Comparison of ENCODE assay signal across 12 mouse cellular contexts in genomic region chr8:122616181-122616905, GRCm38 (mm10). TPM values are rescaled to one million over a fixed set of nuclear protein-coding genes. Genes with fewer than 3 reads are reported as not detected.
DNase-seq lines count a peak whose midpoint lies in the region.
"Had no signal": no experiment of that assay in that cellular context is flagged by ENCODE, and none has a peak within 500 bp of the region (broad histone marks: within the 10 kb centered on the region; RNA-seq: fewer than 3 reads in every experiment).

No protein-coding gene starts in this region.

- intact Hi-C loops in heart, postnatal 25 days (cut with DNase I), result loop anchor here (5.0 kb wide), 1 partner anchor 196 kb away; no protein-coding TSS in a partner anchor
- intact Hi-C loops in heart, postnatal 36 days (cut with DNase I), result loop anchor here (2.0 kb wide), 1 partner anchor 116 kb away; no protein-coding TSS in a partner anchor

- peak; percentile 47 for DNase-seq in heart, postnatal 25 days (ENCODE audit: low spot score)
- no peak for DNase-seq in heart, postnatal 36 days
- peak; percentile 40 to 63 for DNase-seq in urinary bladder, postnatal 36 days (ENCODE audit: low spot score in 2 of 2)
- no peak for DNase-seq in urinary bladder, postnatal 10 days (ENCODE audit: low spot score)
- peak; percentile 68 for DNase-seq in lung, postnatal 10 days
- DNase-seq in adrenal gland, adult 8-10 months, result no peak
- DNase-seq in c-Kit-positive CD71-positive TER-119-positive erythroid progenitor cells, embryonic 14.5 days (ENCODE audit: low spot score), result no peak
- DNase-seq: cerebellum, postnatal 14 days; liver, postnatal 0 days had no signal

RNA-seq across cellular contexts. Expression of gene Trappc2l, which starts 4.9 kb away (rescaled TPM):
- total RNA-seq in heart, postnatal 25 days (2021), result 10 to 100 TPM; 58.4 to 62.8 TPM
- 10 to 100 TPM; 65.8 to 67.9 TPM for total RNA-seq in heart, postnatal 36 days (2021)
- 10 to 100 TPM; 61.7 to 64.9 (median 62.9) TPM for total RNA-seq in adrenal gland, adult 8-10 months (2022)

RNA-seq across cellular contexts. Expression of gene Galns, which starts 5.1 kb away (rescaled TPM):
- total RNA-seq in heart, postnatal 25 days (2021), result 1 to 10 TPM; 2.9 to 3.4 TPM
- total RNA-seq in heart, postnatal 36 days (2021), result 1 to 10 TPM; 3.1 to 3.5 TPM
- 10 to 100 TPM in 2 of 4 experiments, 1 to 10 TPM in 2; 6.4 to 11.6 (median 9.1) TPM for total RNA-seq in adrenal gland, adult 8-10 months (2022)

RNA-seq across cellular contexts. Expression of gene Pabpn1l, which starts 6.2 kb away (rescaled TPM):
- not detected for total RNA-seq in heart, postnatal 25 days (2021)
- total RNA-seq in heart, postnatal 36 days (2021), result not detected
- not detected for total RNA-seq in adrenal gland, adult 8-10 months (2022)
- total RNA-seq: layer of hippocampus, adult 18-20 months; left cerebral cortex, postnatal 14 days; midbrain, postnatal 0 days had no signal

RNA-seq across cellular contexts. Expression of gene Aprt, which starts 39.6 kb away (rescaled TPM):
- total RNA-seq in heart, postnatal 25 days (2021), result 10 to 100 TPM; 30.6 to 39.3 TPM
- total RNA-seq in heart, postnatal 36 days (2021), result 10 to 100 TPM; 29.8 to 38.9 TPM
- total RNA-seq in adrenal gland, adult 8-10 months (2022), result 100 to 1,000 TPM in 3 of 4 experiments, 10 to 100 TPM in 1; 83.4 to 110 (median 106) TPM

RNA-seq across cellular contexts. Expression of gene Cdt1, which starts 48.5 kb away (rescaled TPM):
- total RNA-seq in heart, postnatal 25 days (2021), result 1 to 10 TPM; 2.7 to 3.2 TPM
- 1 to 10 TPM; 2.4 to 2.5 TPM for total RNA-seq in heart, postnatal 36 days (2021)
- total RNA-seq in adrenal gland, adult 8-10 months (2022), result 1 to 10 TPM; 4.8 to 9.9 (median 8.2) TPM

Comparison
In these comparisons a context has a peak if more than half of its experiments do, and no peak if none do; other contexts are left out.
1. DNase-seq: peak in heart, postnatal 25 days (single experiment), urinary bladder, postnatal 36 days (2 of 2) and lung, postnatal 10 days (single experiment); none in heart, postnatal 36 days (0 of 2), urinary bladder, postnatal 10 days (single experiment), adrenal gland, adult 8-10 months (single experiment) and c-Kit-positive CD71-positive TER-119-positive erythroid progenitor cells, embryonic 14.5 days (single experiment).